Mouse (Mus musculus): Measurements from ENCODE around the gene Lcp2.
A peak's percentile ranks its signal among the peaks of the same experiment; 100 is the strongest.

The Lcp2 gene

GRCm38 (mm10) chr11:34046767-34047541 is at the start of gene Lcp2:
Gene Lcp2, plus strand, starts transcription at chr11:34046920.
- peak; percentile 85 for DNase-seq (ENCODE audit: low read depth)

GRCm38 (mm10) chr11:33998244-33998643 is 48.5 kb upstream of the Lcp2 start:
- no peak for DNase-seq (ENCODE audit: low read depth)

- DNase-seq (ENCODE audit: low read depth), result peak; percentile 42
Measured at GRCm38 (mm10) chr11:34000416-34000815, 46.3 kb upstream of the Lcp2 start.

GRCm38 (mm10) chr11:34001938-34002592 is 44.7 kb upstream of the Lcp2 start:
- DNase-seq (ENCODE audit: low read depth), result peak; percentile 89

GRCm38 (mm10) chr11:34002593-34002965 is 44.1 kb upstream of the Lcp2 start:
- DNase-seq (ENCODE audit: low read depth), result no peak

- DNase-seq (ENCODE audit: low read depth), result peak; percentile 52
Measured at GRCm38 (mm10) chr11:34007616-34008015, 39.1 kb upstream of the Lcp2 start.

- DNase-seq (ENCODE audit: low read depth), result peak; percentile 84
Measured at GRCm38 (mm10) chr11:34008214-34008613, 38.5 kb upstream of the Lcp2 start.

- peak; percentile 95 for DNase-seq (ENCODE audit: low read depth)
Measured at GRCm38 (mm10) chr11:34008702-34009101, 38.0 kb upstream of the Lcp2 start.

GRCm38 (mm10) chr11:34009316-34010087 is 37.2 kb upstream of the Lcp2 start:
- DNase-seq (ENCODE audit: low read depth), result peak; percentile 87

- peak; percentile 90 for DNase-seq (ENCODE audit: low read depth)
Measured at GRCm38 (mm10) chr11:34010133-34010858, 36.4 kb upstream of the Lcp2 start.

GRCm38 (mm10) chr11:34010859-34011172 is 35.9 kb upstream of the Lcp2 start:
- peak; percentile 94 for DNase-seq (ENCODE audit: low read depth)

GRCm38 (mm10) chr11:34012007-34012652 is 34.6 kb upstream of the Lcp2 start:
- peak; percentile 36 for DNase-seq (ENCODE audit: low read depth)

- DNase-seq (ENCODE audit: low read depth), result no peak
Measured at GRCm38 (mm10) chr11:34025091-34025490, 21.6 kb upstream of the Lcp2 start.

- DNase-seq (ENCODE audit: low read depth), result no peak
Measured at GRCm38 (mm10) chr11:34029658-34030057, 17.1 kb upstream of the Lcp2 start.

- peak; percentile 78 for DNase-seq (ENCODE audit: low read depth)
Measured at GRCm38 (mm10) chr11:34031015-34031805, 15.5 kb upstream of the Lcp2 start.

GRCm38 (mm10) chr11:34034008-34034505 is 12.7 kb upstream of the Lcp2 start:
- peak; percentile 70 for DNase-seq (ENCODE audit: low read depth)

- peak; percentile 37 for DNase-seq (ENCODE audit: low read depth)
Measured at GRCm38 (mm10) chr11:34034794-34035193, 11.9 kb upstream of the Lcp2 start.

- peak; percentile 82 for DNase-seq (ENCODE audit: low read depth)
Measured at GRCm38 (mm10) chr11:34035909-34036658, 10.6 kb upstream of the Lcp2 start.

GRCm38 (mm10) chr11:34040061-34040460 is 6.7 kb upstream of the Lcp2 start:
- peak; percentile 16 for DNase-seq (ENCODE audit: low read depth)

- DNase-seq (ENCODE audit: low read depth), result peak; percentile 90
Measured at GRCm38 (mm10) chr11:34042808-34043207, 3.9 kb upstream of the Lcp2 start.

Data from induced T-regulatory cell, adult 2 months (primary cell).